9 mouse cellular contexts compared by ENCODE assay signal in genomic region chr5:144207478-144207877, GRCm38 (mm10). TPM values are rescaled to one million over a fixed set of nuclear protein-coding genes. Genes with fewer than 3 reads are reported as not detected.
DNase-seq lines count a peak whose midpoint lies in the region; ATAC-seq lines count a peak whose summit lies in the region.
"Had no signal": no experiment of that assay in that cellular context is flagged by ENCODE, and none has a peak within 500 bp of the region (broad histone marks: within the 10 kb centered on the region; RNA-seq: fewer than 3 reads in every experiment).

No protein-coding gene starts in this region.

- no peaks in the 10 kb centered on the region for H3K4me1 ChIP-seq in hindbrain, embryonic 15.5 days (replicated peaks)

- DNase-seq in frontal cortex, postnatal 36 days (ENCODE audit: low spot score in 2 of 2) = peak; percentile 55 to 62
- no peak for DNase-seq in frontal cortex, postnatal 10 days (ENCODE audit: low spot score in 2 of 2)
- peak; percentile 45 to 60 for DNase-seq in spleen, postnatal 10 days (ENCODE audit: low spot score in 2 of 2)
- no peak for DNase-seq in spleen, postnatal 4 days (ENCODE audit: low spot score in 2 of 2)
- DNase-seq in cerebellum, postnatal 25 days = peak; percentile 70 to 78
- DNase-seq in lung, adult 18-20 months = peak; percentile 36 to 41
- DNase-seq in thymus, postnatal 25 days = peak; percentile 35

- no peaks in the 10 kb centered on the region for H3K27me3 ChIP-seq in hindbrain, embryonic 15.5 days

- WGBS in hindbrain, embryonic 15.5 days = 49% methylated on average over 11 of the region's 11 CpGs

- ATAC-seq in hindbrain, embryonic 15.5 days (ENCODE audit: low FRiP score, low read depth) = 0 out of 2 replicates have a peak, but pooled peaks have one; percentile 4

- no peak overlapping the region for H3K4me2 ChIP-seq in hindbrain, embryonic 15.5 days

- no peak overlapping the region for H3K27ac ChIP-seq in hindbrain, embryonic 15.5 days (replicated peaks)

- no peak overlapping the region for H3K4me3 ChIP-seq in hindbrain, embryonic 15.5 days
- H3K4me3 ChIP-seq: myocyte had no signal

- H3K9ac ChIP-seq in hindbrain, embryonic 15.5 days = no peak overlapping the region

- H3K9me3 ChIP-seq in hindbrain, embryonic 15.5 days = peaks cover 3% of the 10 kb centered on the region; the same call in 1 of the 2 replicates

- peaks cover 64% of the 10 kb centered on the region for H3K36me3 ChIP-seq in hindbrain, embryonic 15.5 days

RNA-seq across cellular contexts. Expression of gene Tecpr1, which starts 15.9 kb away (rescaled TPM):
- 43.0 and 47.4 TPM in 2 replicates for polyA plus RNA-seq in hindbrain, embryonic 15.5 days (2015; fragmentation: Nextera tagmentation; extraction: Ambion mirVana)

RNA-seq across cellular contexts. Expression of gene Bhlha15, which starts 17.4 kb away (rescaled TPM):
- 0.04 and 0.10 TPM in 2 replicates for polyA plus RNA-seq in hindbrain, embryonic 15.5 days (2015; fragmentation: Nextera tagmentation; extraction: Ambion mirVana)

RNA-seq across cellular contexts. Expression of gene Bri3, which starts 36.8 kb away (rescaled TPM):
- polyA plus RNA-seq in hindbrain, embryonic 15.5 days (2015; fragmentation: Nextera tagmentation; extraction: Ambion mirVana) = 105 and 106 TPM in 2 replicates

Comparison
In these comparisons a context has a peak if more than half of its experiments do, and no peak if none do; other contexts are left out.
1. DNase-seq: peak in frontal cortex, postnatal 36 days (2 of 2), spleen, postnatal 10 days (2 of 2), cerebellum, postnatal 25 days (2 of 2), lung, adult 18-20 months (2 of 2) and thymus, postnatal 25 days (single experiment); none in frontal cortex, postnatal 10 days (0 of 2) and spleen, postnatal 4 days (0 of 2).